Mouse (Mus musculus): ENCODE results near the gene Klri2.
"Not testable (repeated sequence)": the region's sequence is repeated elsewhere in the genome, so short reads cannot be mapped to it uniquely, and the experiment has no call there.

The Klri2 gene

DNA sequence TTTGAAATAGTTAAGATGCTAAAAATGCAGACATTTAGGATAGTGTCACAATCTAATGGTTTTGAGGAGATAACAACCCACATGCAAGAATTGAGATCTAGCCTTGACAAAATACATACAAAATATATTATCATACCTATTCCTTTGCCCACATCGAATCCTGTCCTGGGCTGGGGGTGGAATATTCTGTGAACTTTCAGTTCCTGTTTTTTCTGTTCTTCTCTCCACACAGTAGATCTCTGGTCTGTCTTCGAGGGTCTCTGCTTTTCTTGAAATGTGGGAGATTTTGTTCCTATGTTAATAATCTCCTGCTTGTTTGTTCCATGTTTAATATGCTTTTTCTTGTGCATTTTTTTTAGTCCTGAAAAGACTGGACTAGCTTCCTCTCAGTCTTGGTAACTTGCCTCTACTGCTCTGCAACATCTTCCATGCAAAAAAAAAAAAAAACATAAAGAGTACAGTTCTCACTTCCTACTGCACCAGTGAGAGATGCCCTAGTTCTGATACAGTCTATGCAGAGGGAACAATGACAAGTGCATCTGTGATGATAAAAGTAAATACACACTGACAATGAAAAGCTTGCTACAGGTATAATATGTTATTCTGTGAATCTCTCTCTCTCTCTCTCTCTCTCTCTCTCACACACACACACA is at the start of gene Klri2:
Gene Klri2 (minus strand): TSS at position 416 of the 653 bp plus-strand sequence.
- in situ Hi-C loops (cut with MboI, MseI), result no loop called here

DNA sequence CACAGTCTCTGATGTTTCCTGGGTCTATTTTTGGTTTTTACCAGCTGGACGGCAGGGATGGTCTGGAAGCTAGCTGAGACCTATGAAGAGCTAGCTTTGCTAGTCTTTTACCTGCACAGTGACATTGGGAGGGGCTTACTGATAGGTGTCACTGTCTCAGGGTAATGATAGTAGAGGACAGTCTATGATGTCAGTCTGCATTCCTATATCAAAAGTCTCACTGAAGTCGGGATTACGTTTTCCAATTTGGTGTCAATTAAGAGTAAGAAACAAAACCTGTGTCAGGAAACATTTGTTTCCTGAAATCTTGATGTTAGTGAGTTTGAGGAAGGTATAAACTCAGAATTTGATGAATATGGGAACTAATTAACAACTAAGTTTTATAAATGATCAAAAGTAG is 43.9 kb upstream of the Klri2 start, which contains the start of gene Gm156:
Gene Gm156 (minus strand): TSS at position 101 of the 400 bp plus-strand sequence.
- in situ Hi-C loops (cut with MboI, MseI), result not testable (repeated sequence)

DNA sequence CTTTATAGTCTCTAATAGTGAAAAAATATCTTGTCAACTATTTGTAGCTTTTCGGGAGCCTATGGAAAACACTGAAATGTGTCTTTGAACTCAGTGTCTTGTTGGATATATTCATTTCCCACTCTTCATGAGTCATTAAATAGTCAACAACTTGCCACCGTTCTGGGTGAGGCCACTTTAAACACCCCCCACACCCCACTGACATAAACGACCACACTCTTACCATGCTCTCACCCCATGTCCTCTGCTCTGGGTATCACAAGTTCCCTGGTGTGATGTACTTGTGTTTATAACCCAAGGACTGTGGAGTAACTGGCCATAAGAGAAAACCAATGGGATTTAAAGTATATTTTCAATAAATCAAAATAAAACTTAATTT is 7.4 kb upstream of the Klri2 start:
- in situ Hi-C loops (cut with MboI, MseI), result loop anchor here (5.0 kb wide), 1 partner anchor 55 kb away; no protein-coding TSS in a partner anchor

DNA sequence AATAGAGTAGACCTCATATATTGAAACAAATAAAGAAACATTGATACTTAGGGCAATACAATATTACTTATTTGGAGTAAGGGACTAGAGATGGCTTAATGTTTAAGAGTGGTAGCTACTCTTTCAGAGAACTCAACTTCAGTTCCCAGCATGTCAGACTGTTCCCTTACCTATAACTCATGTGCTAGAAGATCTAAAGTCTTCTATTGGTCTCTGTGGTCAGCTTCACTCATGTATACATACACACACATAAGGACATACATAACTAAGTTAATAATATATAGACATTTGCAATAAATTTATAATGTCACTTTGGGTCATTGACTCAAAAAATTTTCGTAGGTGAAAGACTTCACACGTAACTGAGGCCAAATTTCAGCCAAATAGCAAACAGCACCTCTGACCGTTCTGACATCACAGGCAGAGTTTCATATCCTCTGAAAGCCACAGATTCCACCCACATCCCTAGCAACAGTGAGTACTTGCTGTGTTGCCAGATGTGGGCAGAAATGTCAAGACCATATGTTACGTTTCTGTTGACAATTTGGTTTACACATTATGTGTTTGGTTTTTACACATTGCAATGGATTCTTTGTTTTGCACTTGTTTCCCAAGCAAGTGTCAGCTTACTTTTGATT is 6.9 kb upstream of the Klri2 start:
- in situ Hi-C loops (cut with MboI, MseI), result loop anchor here (5.0 kb wide), 1 partner anchor 55 kb away; no protein-coding TSS in a partner anchor

DNA sequence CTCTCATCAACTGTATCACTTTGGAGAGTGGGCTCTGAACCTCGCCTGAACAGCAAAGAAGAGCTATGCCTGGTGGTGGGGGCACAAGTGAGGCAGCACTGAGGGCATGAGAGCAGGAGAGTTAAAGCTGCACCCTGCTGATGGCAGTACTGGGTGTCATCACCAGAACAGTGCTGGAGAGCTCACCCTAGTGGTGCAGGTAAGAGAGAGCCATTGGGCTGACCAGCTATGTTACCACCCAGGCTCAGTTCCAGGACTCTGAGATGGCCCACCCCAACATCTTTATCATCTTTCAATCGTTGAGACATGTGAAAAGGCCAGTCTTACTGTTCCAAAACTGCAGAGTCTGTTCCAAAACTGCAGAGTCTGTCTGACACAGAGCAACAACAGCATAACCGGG is 5.9 kb upstream of the Klri2 start:
- in situ Hi-C loops (cut with MboI, MseI), result loop anchor here (5.0 kb wide), 1 partner anchor 54 kb away; no protein-coding TSS in a partner anchor

DNA sequence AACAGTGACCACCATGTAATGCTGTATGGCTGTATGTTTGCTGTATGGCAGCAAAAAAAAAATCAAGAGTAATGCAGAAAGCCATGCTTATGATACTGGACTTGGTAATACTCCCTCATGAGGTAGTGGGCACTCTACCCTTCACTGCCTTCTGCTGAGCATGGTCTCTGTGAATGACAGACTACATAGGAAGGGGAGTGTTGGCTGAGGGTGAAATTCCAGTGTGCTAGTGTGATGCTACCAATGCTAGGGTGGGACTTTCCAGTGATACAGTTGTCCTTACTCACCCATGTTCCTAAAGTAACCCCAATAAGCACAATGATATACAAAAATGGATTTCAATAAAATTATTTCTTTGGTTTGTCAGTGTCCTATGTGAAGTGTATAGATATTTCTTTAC is 3.9 kb downstream of the Klri2 start:
- in situ Hi-C loops (cut with MboI, MseI), result no loop called here

DNA sequence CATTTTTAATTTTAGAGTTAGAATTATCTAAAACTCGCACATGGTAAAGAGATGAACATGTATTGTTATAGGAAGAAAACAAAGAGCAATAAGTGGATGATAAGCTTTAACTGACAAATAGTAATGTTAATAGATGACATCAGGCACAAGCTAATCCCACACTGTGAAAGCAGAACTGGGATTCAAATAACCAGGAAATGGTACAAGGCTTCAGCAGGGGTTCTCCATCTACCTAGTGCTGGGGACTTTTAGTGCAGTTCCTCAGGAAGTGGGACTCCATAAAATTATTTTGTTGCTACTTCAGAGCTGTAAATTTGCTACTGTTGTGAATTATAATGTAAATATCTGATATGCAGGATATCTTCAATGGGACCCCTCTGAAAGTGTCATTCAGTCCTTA is 13.0 kb downstream of the Klri2 start:
- in situ Hi-C loops (cut with MboI, MseI), result no loop called here

DNA sequence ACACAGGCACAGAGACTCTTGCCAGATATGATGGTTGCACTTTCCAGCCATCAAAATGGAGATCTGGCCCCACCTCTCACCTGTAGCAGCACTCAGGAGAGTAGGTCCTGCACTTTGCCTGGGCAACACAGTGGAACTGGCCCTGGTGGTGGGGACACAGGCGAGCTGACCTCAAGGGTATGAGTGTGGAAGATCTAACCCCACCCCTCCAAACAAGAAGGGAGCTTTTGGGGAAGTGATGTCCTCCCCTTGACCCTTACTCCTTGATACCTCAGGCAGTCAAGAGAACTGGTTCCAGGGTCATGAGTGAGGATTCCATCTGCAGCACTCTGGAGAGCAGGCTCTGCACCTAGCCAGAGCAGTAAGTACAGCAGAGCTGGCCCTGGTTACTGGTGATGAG is 18.9 kb downstream of the Klri2 start:
- in situ Hi-C loops (cut with MboI, MseI), result no loop called here

DNA sequence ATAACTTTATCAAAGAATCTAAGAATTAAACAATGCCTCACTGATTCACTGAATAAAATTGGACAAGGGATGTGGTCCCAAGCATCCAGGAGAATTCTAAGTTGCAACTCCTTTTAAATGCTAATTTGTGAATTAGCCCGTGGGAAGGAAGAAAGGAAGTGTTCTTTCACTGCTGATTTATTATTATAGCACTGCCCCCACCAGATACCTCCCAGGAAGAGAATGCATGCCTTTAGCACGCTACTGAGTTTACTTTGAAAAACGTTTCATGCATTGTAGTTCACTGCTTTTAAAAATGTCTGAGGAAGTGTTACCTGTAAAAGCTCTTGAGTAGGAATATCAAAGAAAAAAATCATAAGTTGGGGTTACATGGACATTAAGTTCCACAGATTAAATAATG is 19.8 kb downstream of the Klri2 start:
- in situ Hi-C loops (cut with MboI, MseI), result no loop called here

DNA sequence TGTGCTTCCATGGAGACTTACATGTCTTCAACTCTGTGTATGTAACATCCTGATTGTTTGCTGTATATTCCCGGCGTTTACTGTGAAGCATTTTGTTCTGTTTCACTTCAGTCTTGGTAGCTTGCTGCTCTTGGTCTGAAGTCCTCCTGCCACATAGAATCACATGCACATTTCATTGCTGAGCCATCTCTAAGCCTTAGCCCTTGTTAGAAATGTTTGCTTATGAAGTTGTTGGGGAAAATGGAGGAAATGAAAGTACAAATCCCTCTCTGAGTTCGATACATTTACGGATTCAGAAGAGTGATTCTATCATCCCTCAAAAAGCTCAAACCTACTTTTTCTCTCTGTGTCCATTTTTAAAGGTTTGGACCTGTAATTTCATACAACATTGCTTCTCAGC is 23.3 kb downstream of the Klri2 start, which contains the start of gene Klri1:
Gene Klri1 (minus strand): TSS at position 101 of the 400 bp plus-strand sequence.
- in situ Hi-C loops (cut with MboI, MseI), result loop anchor here (10.0 kb wide), 1 partner anchor 838 kb away; no protein-coding TSS in a partner anchor

DNA sequence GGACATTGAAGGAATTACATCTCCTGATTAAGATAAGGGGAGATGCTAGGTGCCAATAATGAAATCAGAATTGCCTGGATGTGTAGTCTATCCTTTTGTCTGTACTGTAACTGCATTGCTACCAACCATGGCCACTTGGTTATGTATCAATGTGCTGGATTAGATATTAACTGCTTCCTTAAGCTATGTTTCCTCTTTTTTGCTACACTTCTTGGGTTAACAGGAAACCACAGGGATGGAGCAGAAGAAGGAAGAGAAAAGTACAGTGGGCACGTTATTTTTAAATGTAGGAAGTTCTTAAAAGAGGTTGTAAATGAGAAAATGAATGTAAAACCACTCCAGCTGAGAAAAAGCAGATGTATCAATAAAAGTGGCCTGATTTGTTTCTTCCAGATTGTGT is 26.7 kb downstream of the Klri2 start:
- in situ Hi-C loops (cut with MboI, MseI), result loop anchor here (10.0 kb wide), 1 partner anchor 841 kb away; no protein-coding TSS in a partner anchor

DNA sequence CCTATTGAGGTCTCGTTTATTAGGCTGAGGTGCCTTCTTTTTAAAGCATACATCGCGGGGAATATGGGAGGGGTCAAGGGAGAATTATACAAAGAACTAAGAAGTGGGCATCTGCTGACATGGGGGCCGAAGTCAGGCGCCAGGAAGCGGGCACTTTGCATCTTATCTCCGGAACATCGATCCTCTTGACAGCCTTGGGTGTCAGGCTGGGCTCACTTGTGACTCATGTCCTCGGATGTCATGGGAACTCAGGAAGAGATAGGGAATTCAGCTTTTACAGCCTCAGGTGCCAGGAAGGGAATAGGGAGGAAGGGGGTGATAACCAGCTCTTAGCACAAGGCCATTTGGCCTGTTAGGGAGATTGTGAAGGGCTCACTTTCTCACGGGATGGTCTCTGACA is 48.8 kb downstream of the Klri2 start:
- in situ Hi-C loops (cut with MboI, MseI), result loop anchor here (5.0 kb wide), 1 partner anchor 56 kb away; no protein-coding TSS in a partner anchor

DNA sequence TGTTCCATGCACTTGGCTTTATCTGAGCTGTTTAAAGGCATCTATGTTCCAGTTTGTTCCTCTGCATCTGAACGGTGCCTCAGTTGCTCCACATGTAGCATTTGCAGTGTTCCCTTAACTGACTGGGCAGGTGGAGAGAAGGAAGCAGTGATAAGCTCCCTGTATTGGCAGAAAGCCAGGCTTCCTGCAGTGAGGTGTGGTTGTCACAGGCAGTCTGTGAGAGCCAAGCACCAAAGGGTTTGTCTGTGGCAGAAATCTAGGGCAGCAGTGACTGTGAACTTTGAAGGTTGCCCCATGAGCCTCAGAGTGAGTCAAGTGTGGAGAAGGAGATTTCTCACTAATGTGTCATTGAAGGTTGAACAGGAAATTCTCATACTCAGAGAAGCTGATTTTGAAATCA is 59.9 kb downstream of the Klri2 start:
- in situ Hi-C loops (cut with MboI, MseI), result loop anchor here (5.0 kb wide), 1 partner anchor 103 kb away; the partner anchor contains the start of gene Klre1

All from regulatory T cell (primary cell).